Mouse (Mus musculus) C2C12 (cell line): ENCODE measurements around the gene Cacnb4.

ENCODE experiments used
- CTCF ChIP-seq: IDR thresholded peaks from one replicate; pipeline ENCODE4 v1.5.1; 2011; ENCODE audit not compliant: control insufficient read depth, insufficient read depth, insufficient read length
- USF1 ChIP-seq: IDR thresholded peaks from one replicate; pipeline ENCODE4 v1.6.1; 2011; ENCODE audit warnings: low read depth, mild to moderate bottlenecking, control low read depth, moderate library complexity

GRCm38 (mm10) chr2:52578846-52579245, 97.8 kb downstream of the Cacnb4 start:
- no peak for TF ChIP-seq CTCF
- TF ChIP-seq USF1 = no peak
